Mouse (Mus musculus): ENCODE results near the gene Lgr5.

GRCm38 (mm10) chr10:115586246-115587231, 1.0 kb downstream of the Lgr5 start:
- TF ChIP-seq EP300 (IDR thresholded peaks at IDR 0.05; ENCODE audit: low read depth) (no peak), CTCF (IDR thresholded peaks at IDR 0.05; ENCODE audit: low read depth) (no peak)

Measured in liver, postnatal 0 days (tissue).